Mouse (Mus musculus) v-Abl transformed pro-B cells (cell line): Measurements from ENCODE around the gene Tanc1.

ENCODE experiments used
- in situ Hi-C, 2 experiments: fragments of 400-800 bp; cut with MboI; formaldehyde crosslinking; loops; one replicate each; pipeline ENCODE4 v1.15.1; 2025; ENCODE audit not compliant: unreplicated experiment in 2 of 2

Gene Tanc1

GRCm38 (mm10) chr2:59611216-59611810 lies 529 bp upstream of the Tanc1 start:
- in situ Hi-C loops, result loop anchor here (5.0 to 25.0 kb wide), 4 partner anchors 41 to 1449 kb away; no protein-coding TSS in a partner anchor

DNA sequence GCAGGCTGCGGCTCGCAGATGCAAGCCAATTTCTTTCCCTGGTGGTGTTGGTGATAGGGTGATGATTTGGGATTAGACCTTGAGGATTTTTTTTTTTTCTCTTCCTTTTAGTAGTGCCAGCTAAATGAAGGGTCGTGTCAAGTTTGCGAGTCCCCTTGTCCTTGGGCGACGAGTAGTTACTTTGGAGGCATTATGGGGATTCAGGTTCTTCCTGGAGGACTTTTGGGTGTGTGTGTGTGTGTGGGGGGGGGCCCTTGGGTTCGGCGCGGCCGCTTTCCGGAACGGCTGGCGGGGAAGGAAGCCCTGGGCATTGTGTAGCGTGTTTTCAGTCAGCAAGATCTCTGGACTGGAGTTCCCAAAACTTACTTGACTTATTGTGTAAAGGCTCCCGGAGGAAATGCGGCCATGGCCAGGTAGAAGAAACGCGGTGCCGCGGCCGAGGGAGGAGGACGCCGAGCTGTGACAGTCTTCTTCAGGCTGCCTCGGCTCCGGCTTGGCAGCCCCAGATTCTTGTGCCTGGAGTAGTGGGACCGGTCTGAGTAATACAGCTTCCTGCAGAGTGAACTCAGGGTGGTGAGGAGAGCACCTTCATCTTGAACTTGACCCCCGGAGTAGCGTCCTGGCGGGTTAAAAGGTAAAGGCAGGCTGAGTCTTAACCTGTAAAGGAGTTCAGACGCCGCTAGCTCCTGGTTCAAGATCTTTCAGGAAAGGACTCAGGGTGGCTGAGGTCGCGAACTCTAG lies 1.1 kb downstream of the Tanc1 start:
- in situ Hi-C loops, result loop anchor here (5.0 to 25.0 kb wide), 4 partner anchors 39 to 1451 kb away; no protein-coding TSS in a partner anchor

DNA sequence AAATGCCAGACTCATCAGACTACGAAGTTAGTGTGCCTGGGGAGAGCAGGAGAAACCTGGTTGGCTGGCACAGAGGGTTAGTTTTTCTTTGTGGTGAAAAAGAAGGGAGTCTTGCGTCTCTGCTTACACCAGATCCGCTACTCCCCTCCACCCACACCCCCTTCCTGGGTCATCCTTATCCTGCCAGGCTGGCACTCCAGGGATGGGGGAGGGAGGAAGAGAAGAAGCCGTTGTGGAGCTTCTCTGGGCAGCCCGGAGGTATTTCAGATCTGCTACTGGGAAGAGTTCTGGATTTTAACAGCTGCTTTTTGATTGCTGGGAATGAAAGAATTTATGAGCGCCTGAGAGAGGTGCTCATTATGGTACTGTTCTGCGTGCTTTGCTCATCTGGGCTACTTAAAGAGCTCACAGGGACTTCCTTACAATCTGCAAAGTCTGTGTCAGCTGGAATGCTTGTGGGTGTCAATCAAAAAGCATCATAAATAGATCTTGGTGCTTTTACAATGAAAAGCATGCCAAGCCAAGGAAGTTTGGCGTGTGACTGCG lies 1.7 kb downstream of the Tanc1 start:
- in situ Hi-C loops, result loop anchor here (5.0 to 25.0 kb wide), 4 partner anchors 39 to 1451 kb away; no protein-coding TSS in a partner anchor

GRCm38 (mm10) chr2:59616890-59617289 lies 5.0 kb downstream of the Tanc1 start:
- in situ Hi-C loops, result loop anchor here (10.0 to 25.0 kb wide), 2 partner anchors 98 to 1455 kb away; no protein-coding TSS in a partner anchor

DNA sequence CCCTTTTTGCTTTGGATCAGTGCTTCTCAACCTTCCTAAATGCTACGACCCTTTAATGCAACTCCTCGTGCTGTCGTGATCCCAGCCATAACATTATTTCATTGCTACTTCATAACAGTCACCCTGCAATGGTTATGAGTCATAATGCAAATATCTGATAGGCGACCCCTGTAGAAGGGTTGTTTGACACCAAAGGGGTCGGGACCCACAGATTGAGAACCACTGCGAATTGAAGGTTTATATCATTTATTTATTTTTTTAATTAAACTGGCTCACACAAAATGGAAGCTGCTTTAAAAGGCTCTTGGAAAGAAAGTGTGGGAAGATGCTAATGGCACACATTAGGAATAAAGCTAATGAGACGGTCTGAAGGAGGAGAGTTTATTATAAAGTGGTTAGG lies 7.2 kb downstream of the Tanc1 start:
- in situ Hi-C loops, result loop anchor here (10.0 to 25.0 kb wide), 2 partner anchors 96 to 1457 kb away; no protein-coding TSS in a partner anchor

DNA sequence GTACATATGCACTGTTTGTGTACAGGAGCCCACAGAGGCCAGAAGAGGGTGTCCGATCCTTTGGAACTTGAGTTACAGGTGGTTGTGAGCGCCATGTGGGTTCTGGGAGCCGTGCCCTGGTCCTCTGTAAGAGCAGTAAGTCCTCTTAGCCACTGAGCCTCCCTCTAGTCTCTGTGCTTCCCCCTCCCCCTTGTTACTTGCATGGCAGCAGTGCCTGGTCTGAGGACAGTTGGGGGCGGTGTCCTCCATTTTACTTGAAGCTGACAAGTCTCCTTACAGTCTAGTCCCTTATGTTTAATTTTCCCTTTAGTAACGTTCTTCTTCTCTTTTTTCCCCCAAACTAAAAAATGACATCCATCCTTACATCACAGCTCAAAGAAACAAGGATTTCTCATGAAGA lies 8.8 kb downstream of the Tanc1 start:
- in situ Hi-C loops, result loop anchor here in 1 of 2 experiments (25.0 kb wide), 1 partner anchor 1458 kb away; no protein-coding TSS in a partner anchor

DNA sequence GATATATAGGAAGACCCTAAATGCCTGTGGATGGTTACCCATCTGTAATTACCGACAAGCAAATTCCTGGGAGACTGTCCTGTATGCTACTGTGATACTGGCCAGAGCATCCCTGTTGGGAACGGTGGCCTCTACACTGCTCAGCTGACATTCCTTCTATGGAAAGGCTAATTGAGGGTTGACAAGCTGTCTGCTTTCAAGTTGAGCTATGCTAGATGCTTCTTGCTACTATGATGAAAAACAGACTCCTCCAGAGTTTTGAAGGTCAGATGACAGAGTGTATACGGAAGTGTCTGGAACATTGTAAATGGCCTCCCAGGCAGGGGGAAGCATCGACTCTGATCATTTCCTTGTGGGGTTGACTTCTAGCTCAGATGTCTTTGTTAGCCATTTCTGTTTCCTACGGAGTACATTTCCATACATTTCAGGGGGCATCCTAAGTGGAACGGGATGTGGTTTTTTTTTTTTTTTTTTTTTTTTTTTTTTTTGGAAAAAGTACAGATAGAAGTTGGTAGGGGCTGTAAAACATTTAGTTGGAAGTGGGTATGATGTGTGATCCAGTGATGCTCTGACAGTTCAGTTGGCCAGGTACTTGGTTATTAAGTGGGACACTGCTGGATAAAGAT lies 10.8 kb downstream of the Tanc1 start:
- in situ Hi-C loops, result loop anchor here in 1 of 2 experiments (25.0 kb wide), 1 partner anchor 1460 kb away; no protein-coding TSS in a partner anchor

- in situ Hi-C loops, result loop anchor here in 1 of 2 experiments (25.0 kb wide), 1 partner anchor 1462 kb away; no protein-coding TSS in a partner anchor
Measured at GRCm38 (mm10) chr2:59623858-59624257, 12.0 kb downstream of the Tanc1 start.

GRCm38 (mm10) chr2:59625416-59625815 lies 13.6 kb downstream of the Tanc1 start:
- in situ Hi-C loops, result loop anchor here in 1 of 2 experiments (25.0 kb wide), 1 partner anchor 1463 kb away; no protein-coding TSS in a partner anchor

GRCm38 (mm10) chr2:59625927-59626326 lies 14.1 kb downstream of the Tanc1 start:
- in situ Hi-C loops, result loop anchor here in 1 of 2 experiments (25.0 kb wide), 1 partner anchor 1464 kb away; no protein-coding TSS in a partner anchor

- in situ Hi-C loops, result loop anchor here in 1 of 2 experiments (25.0 kb wide), 1 partner anchor 1464 kb away; no protein-coding TSS in a partner anchor
Measured at GRCm38 (mm10) chr2:59626422-59626821, 14.6 kb downstream of the Tanc1 start.

DNA sequence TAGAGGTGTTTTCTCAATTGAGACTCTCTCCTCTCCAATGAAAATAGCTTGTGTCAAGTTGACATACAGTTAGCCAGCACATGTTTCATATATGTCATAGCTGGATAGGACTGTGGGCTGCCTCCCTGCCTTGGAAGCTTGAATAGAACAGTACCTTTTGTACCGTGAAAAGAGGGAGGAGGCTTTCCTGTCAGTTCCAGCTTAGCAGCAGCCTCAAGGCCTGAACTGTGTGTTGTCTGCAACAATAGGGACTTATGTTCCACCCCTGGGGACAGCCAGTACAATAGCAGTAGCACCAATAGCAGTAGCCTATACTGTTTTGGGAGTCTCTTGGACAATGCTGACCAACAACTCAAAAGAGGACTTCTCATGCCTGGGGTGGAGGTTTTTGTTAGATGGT lies 15.7 kb downstream of the Tanc1 start:
- in situ Hi-C loops, result loop anchor here in 1 of 2 experiments (25.0 kb wide), 1 partner anchor 1465 kb away; no protein-coding TSS in a partner anchor

DNA sequence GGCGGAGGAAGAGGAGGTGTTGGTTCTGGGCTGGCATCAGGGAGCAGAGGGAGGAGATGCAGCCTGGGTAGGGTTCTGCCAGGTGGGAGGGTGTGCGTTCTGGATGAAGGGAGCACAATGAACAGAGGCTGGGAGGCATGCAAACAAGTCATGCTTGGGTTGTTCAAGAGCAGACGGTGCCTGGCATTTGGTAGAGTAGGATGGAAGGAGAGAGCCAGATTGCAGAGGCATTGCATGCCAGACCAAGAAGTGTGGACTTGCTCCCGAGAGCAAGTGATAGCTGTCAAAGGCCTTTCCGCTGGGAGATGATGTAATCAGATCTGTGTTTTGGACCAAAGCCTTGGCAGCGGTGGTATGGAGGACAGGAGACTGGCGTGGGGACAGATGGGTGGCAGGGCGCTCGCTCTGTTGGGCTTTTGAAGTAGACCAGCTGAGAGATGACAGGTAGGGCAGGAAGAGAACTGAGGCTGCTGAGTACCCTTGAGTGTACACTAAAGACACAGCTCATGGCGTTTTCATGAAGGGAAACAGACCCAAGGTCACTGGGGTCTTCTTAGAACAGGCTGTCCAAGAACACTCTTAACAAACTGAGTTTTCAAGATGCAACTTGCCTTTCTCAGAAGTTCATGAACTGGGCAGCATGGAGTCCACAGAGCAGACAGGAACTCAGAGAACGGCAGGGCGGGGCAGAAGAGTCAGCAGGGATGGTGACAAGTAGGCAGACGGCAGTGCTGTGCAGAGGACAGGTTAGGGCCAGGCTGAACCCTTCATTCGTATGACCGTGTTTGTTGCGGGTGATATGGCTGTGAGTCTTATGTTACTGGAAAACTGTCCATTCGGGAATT lies 16.4 kb downstream of the Tanc1 start:
- in situ Hi-C loops, result loop anchor here in 1 of 2 experiments (25.0 kb wide), 1 partner anchor 1466 kb away; no protein-coding TSS in a partner anchor

DNA sequence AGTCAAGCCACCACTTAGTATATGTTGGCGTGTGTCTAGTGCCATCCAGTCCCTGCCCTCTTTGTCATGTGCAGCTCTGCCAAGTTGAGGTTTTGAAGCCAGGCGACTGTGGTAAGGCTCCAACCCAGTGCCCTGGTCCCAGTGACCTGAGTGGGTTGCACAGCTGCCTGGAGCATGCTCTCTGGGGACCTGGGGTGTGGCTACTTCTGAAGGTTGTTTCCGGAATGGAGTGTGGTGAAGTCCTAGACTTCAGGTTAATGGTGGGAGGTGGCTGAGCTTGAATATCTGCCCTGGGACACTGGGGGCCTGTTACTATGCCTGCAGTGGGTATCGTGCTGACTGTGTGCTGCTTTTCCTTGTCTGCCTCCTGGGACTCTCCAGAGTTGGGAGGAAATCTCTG lies 18.0 kb downstream of the Tanc1 start:
- in situ Hi-C loops, result loop anchor here in 1 of 2 experiments (25.0 kb wide), 1 partner anchor 1468 kb away; no protein-coding TSS in a partner anchor

- in situ Hi-C loops, result loop anchor here in 1 of 2 experiments (25.0 kb wide), 1 partner anchor 1469 kb away; no protein-coding TSS in a partner anchor
Measured at GRCm38 (mm10) chr2:59631406-59631805, 19.6 kb downstream of the Tanc1 start.

GRCm38 (mm10) chr2:59633761-59634430 lies 22.1 kb downstream of the Tanc1 start:
- in situ Hi-C loops, result loop anchor here in 1 of 2 experiments (25.0 kb wide), 1 partner anchor 1472 kb away; no protein-coding TSS in a partner anchor

GRCm38 (mm10) chr2:59637040-59637785 lies 25.4 kb downstream of the Tanc1 start:
- in situ Hi-C loops, result loop anchor here in 1 of 2 experiments (25.0 kb wide), 1 partner anchor 1475 kb away; no protein-coding TSS in a partner anchor

GRCm38 (mm10) chr2:59642722-59643121 lies 30.9 kb downstream of the Tanc1 start:
- in situ Hi-C loops, result loop anchor here in 1 of 2 experiments (25.0 kb wide), 1 partner anchor 1480 kb away; no protein-coding TSS in a partner anchor
